11 mouse cellular contexts compared by ENCODE assay signal in the genomic region with DNA sequence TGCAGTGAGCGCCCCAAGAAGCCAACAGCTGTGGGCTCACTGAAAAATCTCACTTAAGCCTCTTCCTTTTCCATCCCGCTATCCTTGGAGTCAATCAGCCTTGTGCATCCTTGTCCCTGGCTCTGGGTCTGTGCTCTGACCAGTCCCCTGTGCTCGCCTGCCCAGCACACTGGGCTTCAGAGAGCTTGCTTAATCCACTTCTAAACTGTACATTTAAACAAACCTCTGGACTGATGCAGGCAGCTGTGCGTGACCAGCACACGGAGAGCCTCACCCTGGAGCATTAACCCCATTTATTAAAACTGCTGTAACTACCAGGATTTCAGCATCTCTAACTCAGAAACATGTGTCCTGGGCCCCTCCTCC.
DNase-seq lines count a peak whose midpoint lies in the region; ATAC-seq and TF ChIP-seq lines count a peak whose summit lies in the region.
"Had no signal": no experiment of that assay in that cellular context is flagged by ENCODE, and none has a peak within 500 bp of the region (broad histone marks: within the 10 kb centered on the region; RNA-seq: fewer than 3 reads in every experiment).

No protein-coding gene starts in this region.

- no peak overlapping the region for H3K4me3 ChIP-seq in heart, embryonic 15.5 days
- H3K4me3 ChIP-seq in liver, postnatal 0 days (ENCODE audit: low read depth, low read length) = no peak overlapping the region
- H3K4me3 ChIP-seq in embryonic facial prominence, embryonic 13.5 days = no peak overlapping the region
- no peak overlapping the region for H3K4me3 ChIP-seq in limb, embryonic 14.5 days (replicated peaks; ENCODE audit: low read length)
- H3K4me3 ChIP-seq: forebrain, embryonic 13.5 days had no signal

- peak overlapping the region; percentile 29; the same call in 1 of the 2 replicates for H3K9ac ChIP-seq in heart, embryonic 15.5 days
- no peak overlapping the region for H3K9ac ChIP-seq in liver, postnatal 0 days (replicated peaks)
- H3K9ac ChIP-seq in embryonic facial prominence, embryonic 13.5 days = peak overlapping the region; percentile 33; the same call in 1 of the 2 replicates
- peak overlapping the region; percentile 25; the same call in 1 of the 2 replicates for H3K9ac ChIP-seq in limb, embryonic 14.5 days (ENCODE audit: low read depth, low read length, severe bottlenecking)
- H3K9ac ChIP-seq: forebrain, embryonic 13.5 days had no signal

- intact Hi-C loops in heart, postnatal 10 days (cut with DNase I) = loop anchor here (2.0 kb wide), 1 partner anchor 60 kb away; no protein-coding TSS in a partner anchor

- no peaks in the 10 kb centered on the region for H3K9me3 ChIP-seq in heart, embryonic 15.5 days (replicated peaks)
- H3K9me3 ChIP-seq in liver, postnatal 0 days (ENCODE audit: low read length) = no peaks in the 10 kb centered on the region
- no peaks in the 10 kb centered on the region for H3K9me3 ChIP-seq in embryonic facial prominence, embryonic 13.5 days
- H3K9me3 ChIP-seq in limb, embryonic 14.5 days (ENCODE audit: control insufficient read depth, low read length) = no peaks in the 10 kb centered on the region
- H3K9me3 ChIP-seq: forebrain, embryonic 13.5 days had no signal

- ATAC-seq in heart, embryonic 15.5 days (replicated peaks; ENCODE audit: insufficient number of reproducible peaks, insufficient read depth, low FRiP score, low read depth) = no peak
- peak; percentile 5; the same call in 1 of the 2 replicates for ATAC-seq in liver, postnatal 0 days
- ATAC-seq in embryonic facial prominence, embryonic 13.5 days (ENCODE audit: insufficient number of reproducible peaks, insufficient read depth, low FRiP score, low TSS enrichment, low read depth) = 0 out of 2 replicates have a peak, but pooled peaks have one; percentile 4
- peak; percentile 44 for ATAC-seq in limb, embryonic 14.5 days (ENCODE audit: low FRiP score, low read depth)
- ATAC-seq: forebrain, embryonic 13.5 days had no signal

- DNase-seq in heart, postnatal 10 days = no peak
- DNase-seq in liver, postnatal 0 days = no peak
- no peak for DNase-seq in liver
- DNase-seq in limb, embryonic 14.5 days (ENCODE audit: low spot score) = no peak
- no peak for DNase-seq in testis, postnatal 14 days (ENCODE audit: low spot score)
- no peak for DNase-seq in cerebellum, postnatal 10 days
- DNase-seq: gastrocnemius, postnatal 25 days; thymus, postnatal 36 days had no signal

- no peak for TF ChIP-seq EP300 in liver, postnatal 0 days (IDR thresholded peaks at IDR 0.05; ENCODE audit: low read depth)

- no peak for TF ChIP-seq POLR2A in limb, embryonic 14.5 days (IDR thresholded peaks at IDR 0.05; ENCODE audit: borderline replicate concordance, extremely low read depth, insufficient read depth, insufficient read length)

- no peaks in the 10 kb centered on the region for H3K36me3 ChIP-seq in heart, embryonic 15.5 days
- no peaks in the 10 kb centered on the region for H3K36me3 ChIP-seq in liver, postnatal 0 days (replicated peaks; ENCODE audit: insufficient read depth, low read length)
- H3K36me3 ChIP-seq in embryonic facial prominence, embryonic 13.5 days = no peaks in the 10 kb centered on the region
- no peaks in the 10 kb centered on the region for H3K36me3 ChIP-seq in limb, embryonic 14.5 days (ENCODE audit: control insufficient read depth, insufficient read depth, low read length)

- no peak for TF ChIP-seq CTCF in liver, postnatal 0 days (IDR thresholded peaks at IDR 0.05; ENCODE audit: low read depth)

- H3K27me3 ChIP-seq in heart, embryonic 15.5 days = no peaks in the 10 kb centered on the region
- no peaks in the 10 kb centered on the region for H3K27me3 ChIP-seq in liver, postnatal 0 days (ENCODE audit: insufficient read depth, low read length)
- H3K27me3 ChIP-seq in embryonic facial prominence, embryonic 13.5 days = no peaks in the 10 kb centered on the region
- no peaks in the 10 kb centered on the region for H3K27me3 ChIP-seq in limb, embryonic 14.5 days (ENCODE audit: control insufficient read depth, insufficient read depth, low read length)

- H3K4me1 ChIP-seq in heart, embryonic 15.5 days (replicated peaks) = peaks cover 59% of the 10 kb centered on the region
- no peaks in the 10 kb centered on the region for H3K4me1 ChIP-seq in liver, postnatal 0 days (ENCODE audit: insufficient read depth)
- peaks cover 47% of the 10 kb centered on the region for H3K4me1 ChIP-seq in embryonic facial prominence, embryonic 13.5 days
- peaks cover 42% of the 10 kb centered on the region for H3K4me1 ChIP-seq in limb, embryonic 14.5 days (ENCODE audit: control insufficient read depth, insufficient read depth, low read length)

- no peak overlapping the region for H3K4me2 ChIP-seq in heart, embryonic 15.5 days
- no peak overlapping the region for H3K4me2 ChIP-seq in liver, postnatal 0 days (ENCODE audit: low read depth, low read length)
- no peak overlapping the region for H3K4me2 ChIP-seq in embryonic facial prominence, embryonic 13.5 days
- 0 out of 2 replicates have a peak overlapping the region, but pooled peaks have one; percentile 13 for H3K4me2 ChIP-seq in limb, embryonic 14.5 days (replicated peaks; ENCODE audit: low read depth, low read length, severe bottlenecking)
- H3K4me2 ChIP-seq: forebrain, embryonic 13.5 days had no signal

- 57% methylated on average over 5 of the region's 5 CpGs for WGBS in heart, embryonic 15.5 days
- WGBS in liver, postnatal 0 days (ENCODE audit: insufficient replicate concordance) = 52% methylated on average over 5 of the region's 5 CpGs
- 47% methylated on average over 5 of the region's 5 CpGs for WGBS in embryonic facial prominence, embryonic 13.5 days
- WGBS in limb, embryonic 14.5 days = 37% methylated on average over 5 of the region's 5 CpGs

- peak overlapping the region; percentile 96 for H3K27ac ChIP-seq in heart, embryonic 15.5 days
- H3K27ac ChIP-seq in liver, postnatal 0 days (ENCODE audit: low read depth) = no peak overlapping the region
- H3K27ac ChIP-seq in embryonic facial prominence, embryonic 13.5 days = peak overlapping the region; percentile 68
- peak overlapping the region; percentile 91 for H3K27ac ChIP-seq in limb, embryonic 14.5 days (replicated peaks; ENCODE audit: low read depth, low read length)
- H3K27ac ChIP-seq: forebrain, embryonic 13.5 days had no signal
